Mouse (Mus musculus) embryonic facial prominence, embryonic 13.5 days (tissue): ENCODE results near the gene Ttll5. TPM values are rescaled to one million over a fixed set of nuclear protein-coding genes. Genes with fewer than 3 reads are reported as not detected.
A peak's percentile ranks its signal among the peaks of the same experiment; 100 is the strongest.

Experiments used
- ATAC-seq: fragments of 200-750 bp; cut with Nextera tagmentation; 2 replicates; pipeline ENCODE4 v1.8.0; 2017; ENCODE audit warnings: low read depth; ENCODE audit not compliant: insufficient number of reproducible peaks, insufficient read depth, low FRiP score, low TSS enrichment
- H3K27ac ChIP-seq: fragments of 300-500 bp; sonication (generic); 2 replicates; pipeline ENCODE4 v1.5.1; 2015; ENCODE audit warnings: moderate library complexity, mild to moderate bottlenecking, inconsistent platforms
- H3K27me3 ChIP-seq: fragments of 300-500 bp; sonication (generic); 2 replicates; pipeline ENCODE4 v1.6.1; 2015; ENCODE audit warnings: mild to moderate bottlenecking, inconsistent platforms
- H3K36me3 ChIP-seq: fragments of 300-500 bp; sonication (generic); 2 replicates; pipeline ENCODE4 v1.6.1; 2015; ENCODE audit warnings: mild to moderate bottlenecking, inconsistent platforms
- H3K4me1 ChIP-seq: fragments of 300-500 bp; sonication (generic); 2 replicates; pipeline ENCODE4 v1.6.1; 2015; ENCODE audit warnings: inconsistent platforms
- H3K4me2 ChIP-seq: fragments of 300-500 bp; sonication (generic); 2 replicates; pipeline ENCODE4 v1.6.1; 2015; ENCODE audit warnings: moderate library complexity, mild to moderate bottlenecking, inconsistent platforms
- H3K4me3 ChIP-seq: fragments of 300-500 bp; sonication (generic); 2 replicates; pipeline ENCODE4 v1.5.1; 2015; ENCODE audit warnings: mild to moderate bottlenecking, inconsistent platforms
- H3K9ac ChIP-seq: fragments of 300-500 bp; sonication (generic); 2 replicates; pipeline ENCODE4 v1.6.1; 2015; ENCODE audit warnings: mild to moderate bottlenecking, inconsistent platforms
- H3K9me3 ChIP-seq: fragments of 300-500 bp; sonication (generic); 2 replicates; pipeline ENCODE4 v1.6.1; 2016; ENCODE audit warnings: inconsistent platforms
- WGBS: fragments of 180-500 bp; shearing (Covaris S2); methylation state at CpG from one replicate; pipeline ENCODE4 v1.1.7; 2015; ENCODE audit warnings: mixed read lengths; 5-methylcytosine and 5-hydroxymethylcytosine counted together
- polyA plus RNA-seq: library from polyadenylated mRNA; unstranded; fragments of >200 nt; fragmentation: Nextera tagmentation; extraction: Ambion mirVana; gene quantifications from 2 replicates; pipeline ENCODE4 v1.2.1, GENCODE M21; 2015

The Ttll5 gene
- polyA plus RNA-seq, 1 experiment from 2014 or later: 17.3 TPM

- 86% methylated on average over 6 of the region's 6 CpGs for WGBS
- no peaks in the 10 kb centered on the region for H3K27me3 ChIP-seq
- no peak overlapping the region for H3K4me3 ChIP-seq
- H3K4me1 ChIP-seq: no peaks in the 10 kb centered on the region
- H3K9ac ChIP-seq: no peak overlapping the region
- H3K4me2 ChIP-seq: no peak overlapping the region
- no peak for ATAC-seq
- H3K27ac ChIP-seq: no peak overlapping the region
- no peaks in the 10 kb centered on the region for H3K9me3 ChIP-seq
- peaks cover 84% of the 10 kb centered on the region for H3K36me3 ChIP-seq
These were observed 234.9 kb downstream of the Ttll5 start for GRCm38 (mm10) chr12:86059341-86059740.

GRCm38 (mm10) chr12:86064796-86065195, 240.3 kb downstream of the Ttll5 start:
- peaks cover 91% of the 10 kb centered on the region for H3K36me3 ChIP-seq
- H3K4me3 ChIP-seq: no peak overlapping the region
- no peak for ATAC-seq

GRCm38 (mm10) chr12:86071432-86071831, 247.0 kb downstream of the Ttll5 start:
- H3K9ac ChIP-seq: no peak overlapping the region
- H3K4me1 ChIP-seq: peaks cover 17% of the 10 kb centered on the region
- no peak overlapping the region for H3K4me2 ChIP-seq
- ATAC-seq: no peak
- H3K27me3 ChIP-seq: no peaks in the 10 kb centered on the region
- 86% methylated on average over 6 of the region's 6 CpGs for WGBS
- no peaks in the 10 kb centered on the region for H3K9me3 ChIP-seq
- peaks cover 51% of the 10 kb centered on the region for H3K36me3 ChIP-seq
- no peak overlapping the region for H3K4me3 ChIP-seq
- no peak overlapping the region for H3K27ac ChIP-seq

More at GRCm38 (mm10) chr12:86064796-86065195, 240.3 kb downstream of the Ttll5 start:
- H3K4me2 ChIP-seq: no peak overlapping the region
- H3K27me3 ChIP-seq: no peaks in the 10 kb centered on the region
- no peaks in the 10 kb centered on the region for H3K9me3 ChIP-seq
- no peak overlapping the region for H3K9ac ChIP-seq
- H3K4me1 ChIP-seq: no peaks in the 10 kb centered on the region
- H3K27ac ChIP-seq: no peak overlapping the region

GRCm38 (mm10) chr12:86074681-86075080, 250.2 kb downstream of the Ttll5 start:
- WGBS: 84% methylated on average over 12 of the region's 12 CpGs
- H3K4me3 ChIP-seq: no peak overlapping the region
- H3K27me3 ChIP-seq: no peaks in the 10 kb centered on the region
- H3K4me2 ChIP-seq: peak overlapping the region; percentile 91
- H3K4me1 ChIP-seq: peaks cover 34% of the 10 kb centered on the region
- ATAC-seq: no peak
- peaks cover 18% of the 10 kb centered on the region for H3K36me3 ChIP-seq
- H3K9ac ChIP-seq: no peak overlapping the region
- H3K27ac ChIP-seq: no peak overlapping the region
- H3K9me3 ChIP-seq: no peaks in the 10 kb centered on the region

- WGBS: 92% methylated on average over 7 of the region's 7 CpGs
- H3K4me3 ChIP-seq: peak overlapping the region; percentile 58
These were observed 250.9 kb downstream of the Ttll5 start for GRCm38 (mm10) chr12:86075358-86075757.

GRCm38 (mm10) chr12:86076321-86076901, 252.0 kb downstream of the Ttll5 start:
- Histone ChIP-seq H3K27me3 (no peaks in the 10 kb centered on the region), H3K27ac (no peak overlapping the region), H3K4me2 (peak overlapping the region; percentile 91), H3K4me1 (peaks cover 34% of the 10 kb centered on the region), H3K4me3 (peak overlapping the region; percentile 58), H3K36me3 (peaks cover 10% of the 10 kb centered on the region), H3K9me3 (no peaks in the 10 kb centered on the region), H3K9ac (peak overlapping the region; percentile 82)
- no peak for ATAC-seq
- WGBS: 6% methylated on average over 13 of the region's 13 CpGs

More at GRCm38 (mm10) chr12:86075358-86075757, 250.9 kb downstream of the Ttll5 start:
- H3K4me1 ChIP-seq: peaks cover 34% of the 10 kb centered on the region
- no peaks in the 10 kb centered on the region for H3K9me3 ChIP-seq
- no peak for ATAC-seq
- peak overlapping the region; percentile 82; the same call in 1 of the 2 replicates for H3K9ac ChIP-seq
- peaks cover 14% of the 10 kb centered on the region for H3K36me3 ChIP-seq
- no peak overlapping the region for H3K27ac ChIP-seq
- H3K27me3 ChIP-seq: no peaks in the 10 kb centered on the region
- H3K4me2 ChIP-seq: peak overlapping the region; percentile 91

GRCm38 (mm10) chr12:86077322-86077721, 252.9 kb downstream of the Ttll5 start:
- Histone ChIP-seq H3K9ac (peak overlapping the region; percentile 82), H3K4me3 (peak overlapping the region; percentile 58), H3K4me1 (peaks cover 34% of the 10 kb centered on the region), H3K36me3 (peaks cover 2% of the 10 kb centered on the region; the same call in 1 of the 2 replicates), H3K27me3 (no peaks in the 10 kb centered on the region), H3K4me2 (peak overlapping the region; percentile 91), H3K9me3 (no peaks in the 10 kb centered on the region), H3K27ac (peak overlapping the region; percentile 99)
- 13% methylated on average over 8 of the region's 8 CpGs for WGBS
- ATAC-seq: no peak

GRCm38 (mm10) chr12:86077736-86078135, 253.3 kb downstream of the Ttll5 start:
- H3K9me3 ChIP-seq: no peaks in the 10 kb centered on the region
- peak overlapping the region; percentile 82 for H3K9ac ChIP-seq
- H3K27ac ChIP-seq: peak overlapping the region; percentile 99
- ATAC-seq: no peak
- H3K36me3 ChIP-seq: no peaks in the 10 kb centered on the region
- H3K4me1 ChIP-seq: peaks cover 34% of the 10 kb centered on the region
- WGBS: 14% methylated on average over 11 of the region's 11 CpGs
- no peaks in the 10 kb centered on the region for H3K27me3 ChIP-seq
- H3K4me3 ChIP-seq: peak overlapping the region; percentile 58
- H3K4me2 ChIP-seq: peak overlapping the region; percentile 91

GRCm38 (mm10) chr12:86078176-86078552, 253.7 kb downstream of the Ttll5 start:
- H3K9ac ChIP-seq: peak overlapping the region; percentile 82
- no peak for ATAC-seq
- no peaks in the 10 kb centered on the region for H3K36me3 ChIP-seq
- 4% methylated on average over 9 of the region's 9 CpGs for WGBS
- no peaks in the 10 kb centered on the region for H3K27me3 ChIP-seq
- H3K4me3 ChIP-seq: peak overlapping the region; percentile 58
- H3K27ac ChIP-seq: peak overlapping the region; percentile 99
- no peaks in the 10 kb centered on the region for H3K9me3 ChIP-seq
- H3K4me1 ChIP-seq: peaks cover 38% of the 10 kb centered on the region
- H3K4me2 ChIP-seq: peak overlapping the region; percentile 91

GRCm38 (mm10) chr12:86078553-86079201, 254.2 kb downstream of the Ttll5 start, which contains the start of gene Tgfb3:
Gene Tgfb3, minus strand, starts transcription at chr12:86079041.
- Histone ChIP-seq H3K27me3 (no peaks in the 10 kb centered on the region), H3K27ac (peak within 1 kb of the TSS; percentile 99), H3K9me3 (no peaks in the 10 kb centered on the region), H3K4me1 (peaks cover 43% of the 10 kb centered on the region), H3K4me3 (peak within 1 kb of the TSS; percentile 58), H3K4me2 (peak within 1 kb of the TSS; percentile 91), H3K9ac (peak within 1 kb of the TSS; percentile 82), H3K36me3 (no peaks in the 10 kb centered on the region)
- peak; percentile 80 for ATAC-seq
- WGBS: under 1% methylated on average over 25 of the region's 25 CpGs

- H3K4me2 ChIP-seq: peak overlapping the region; percentile 91
- peak; percentile 65 for ATAC-seq
- peak overlapping the region; percentile 99 for H3K27ac ChIP-seq
- no peaks in the 10 kb centered on the region for H3K36me3 ChIP-seq
- no peaks in the 10 kb centered on the region for H3K27me3 ChIP-seq
- peak overlapping the region; percentile 82 for H3K9ac ChIP-seq
- WGBS: under 1% methylated on average over 31 of the region's 31 CpGs
- H3K9me3 ChIP-seq: no peaks in the 10 kb centered on the region
- peak overlapping the region; percentile 58 for H3K4me3 ChIP-seq
- H3K4me1 ChIP-seq: peaks cover 45% of the 10 kb centered on the region
These were observed 254.8 kb downstream of the Ttll5 start for GRCm38 (mm10) chr12:86079202-86079667.
